Mouse (Mus musculus): Measurements from ENCODE around the gene Olfr463. TPM values are rescaled to one million over a fixed set of nuclear protein-coding genes. Genes with fewer than 3 reads are reported as not detected.
A peak's percentile ranks its signal among the peaks of the same experiment; 100 is the strongest.
"Not testable (repeated sequence)": the region's sequence is repeated elsewhere in the genome, so short reads cannot be mapped to it uniquely, and the experiment has no call there.

The Olfr463 gene
- total RNA-seq (2021), result not detected

- intact Hi-C loops (cut with DNase I), result no loop called here
- DNase-seq, result no peak
These were observed at the start of gene Olfr463 for GRCm38 (mm10) chr11:87897287-87897686. Olfr463 (minus strand) TSS chr11:87897387.

DNA sequence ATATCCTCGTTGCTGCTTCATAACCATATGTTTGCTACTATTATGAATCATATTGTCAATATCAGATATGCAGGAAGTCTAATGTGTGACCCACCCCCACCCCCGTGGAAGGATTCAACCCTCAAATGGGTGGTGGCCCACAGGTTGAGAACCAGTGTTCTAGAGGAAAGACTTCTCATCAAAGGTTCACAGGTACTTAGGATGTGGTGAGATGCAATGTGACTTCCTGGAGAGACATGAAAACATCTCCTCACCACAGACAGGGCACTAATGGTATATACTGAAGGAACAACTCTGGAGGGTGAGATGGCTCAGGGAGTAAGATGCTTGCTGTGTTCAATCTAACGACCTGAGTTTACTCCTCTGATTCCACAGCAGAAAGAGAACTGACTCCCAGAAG lies 38.3 kb upstream of the Olfr463 start:
- intact Hi-C loops (cut with DNase I), result no loop called here
- DNase-seq, result no peak

DNA sequence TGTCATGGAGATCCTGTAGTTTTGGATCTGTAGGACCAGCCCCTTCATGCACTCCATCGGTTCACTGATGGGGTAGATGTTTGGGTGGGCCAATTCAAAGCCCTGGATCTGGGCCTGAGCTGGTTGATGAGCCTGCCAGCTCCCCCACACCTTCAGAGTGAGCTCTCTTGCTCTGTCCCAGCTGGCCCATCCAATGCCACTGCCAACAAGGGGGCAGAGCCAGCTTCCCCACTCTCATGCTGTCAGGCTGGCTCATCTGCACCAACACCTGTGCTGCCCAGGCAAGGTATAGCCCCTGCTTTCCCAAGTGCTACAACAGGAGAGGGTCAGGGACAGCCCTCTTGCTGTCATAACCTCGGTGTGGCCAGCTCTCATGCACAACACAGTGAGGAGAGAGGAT lies 36.5 kb upstream of the Olfr463 start:
- no peak for DNase-seq
- intact Hi-C loops (cut with DNase I), result no loop called here

DNA sequence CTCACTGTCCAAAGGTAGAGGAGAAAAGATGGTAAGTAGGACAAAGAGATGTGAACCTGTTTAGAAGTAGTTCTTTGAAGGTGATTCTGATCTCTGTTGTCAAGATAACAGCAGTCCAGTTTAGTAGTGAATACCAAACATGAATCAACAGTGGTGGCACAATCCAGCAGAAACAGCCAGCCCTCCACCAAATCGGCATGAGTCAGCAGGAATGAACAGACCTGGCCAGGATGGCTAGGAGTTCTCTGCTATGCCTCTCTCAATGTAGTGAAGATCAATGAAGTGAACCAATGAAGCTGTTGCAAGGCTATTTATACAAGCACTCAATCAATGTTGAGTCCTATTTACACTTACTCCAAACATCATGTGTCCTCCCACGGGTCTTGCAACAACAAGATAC lies 33.2 kb upstream of the Olfr463 start:
- intact Hi-C loops (cut with DNase I), result no loop called here
- no peak for DNase-seq

DNA sequence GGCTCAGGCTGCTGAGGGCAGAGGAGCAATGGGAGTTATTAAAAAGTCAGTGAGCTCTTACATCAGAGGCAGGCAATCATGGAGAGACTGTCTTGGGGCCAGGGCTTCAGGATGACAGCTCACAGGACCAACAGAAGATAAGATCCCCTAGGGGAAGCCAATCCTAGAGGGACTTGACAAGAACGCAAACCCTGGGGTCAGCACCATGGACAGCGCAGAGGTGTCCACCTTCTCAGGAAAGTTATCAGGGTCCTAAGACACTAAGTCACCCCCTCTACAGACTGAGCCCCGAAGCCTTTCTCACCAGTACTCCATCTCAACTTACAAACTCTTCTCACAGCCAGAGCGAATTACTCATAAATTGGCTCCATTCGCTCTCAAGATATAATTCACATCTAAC lies 23.8 kb upstream of the Olfr463 start, which contains the start of gene Olfr464:
Gene Olfr464 (minus strand): TSS at position 2 of the 400 bp plus-strand sequence.
- peak; percentile 3 to 32 for DNase-seq
- intact Hi-C loops (cut with DNase I), result no loop called here

GRCm38 (mm10) chr11:87920301-87920700 lies 23.1 kb upstream of the Olfr463 start:
- intact Hi-C loops (cut with DNase I), result no loop called here
- DNase-seq, result no peak

GRCm38 (mm10) chr11:87916005-87916404 lies 18.8 kb upstream of the Olfr463 start:
- DNase-seq, result no peak
- intact Hi-C loops (cut with DNase I), result no loop called here

- intact Hi-C loops (cut with DNase I), result no loop called here
- DNase-seq, result no peak
These were observed 7.1 kb upstream of the Olfr463 start for GRCm38 (mm10) chr11:87904331-87904730.

- intact Hi-C loops (cut with DNase I), result no loop called here
- no peak for DNase-seq
These were observed 5.0 kb downstream of the Olfr463 start, which contains the start of gene Olfr462 for GRCm38 (mm10) chr11:87892168-87892567. Olfr462 (minus strand) TSS chr11:87892268.

- DNase-seq, result no peak
- intact Hi-C loops (cut with DNase I), result no loop called here
These were observed 12.3 kb downstream of the Olfr463 start for GRCm38 (mm10) chr11:87884856-87885255.

DNA sequence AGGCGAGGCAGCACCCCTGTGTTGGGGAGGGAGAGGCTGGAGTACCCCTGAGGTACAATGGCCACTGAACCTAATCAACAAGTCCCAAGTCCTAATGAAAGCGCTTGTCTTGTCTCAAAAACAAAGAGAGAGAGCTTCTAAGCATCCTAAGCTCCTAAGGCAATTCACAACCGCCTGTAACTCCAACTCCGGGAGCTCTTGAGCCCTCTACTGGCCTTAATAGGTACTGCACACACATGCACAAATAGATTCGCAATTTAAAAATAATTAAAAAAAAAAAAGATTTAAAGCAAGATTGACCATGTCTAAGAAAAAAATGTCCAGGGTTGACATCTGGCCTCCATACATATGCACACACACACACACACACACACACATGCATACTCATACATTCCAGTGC lies 13.7 kb downstream of the Olfr463 start:
- DNase-seq, result no peak
- intact Hi-C loops (cut with DNase I), result no loop called here

DNA sequence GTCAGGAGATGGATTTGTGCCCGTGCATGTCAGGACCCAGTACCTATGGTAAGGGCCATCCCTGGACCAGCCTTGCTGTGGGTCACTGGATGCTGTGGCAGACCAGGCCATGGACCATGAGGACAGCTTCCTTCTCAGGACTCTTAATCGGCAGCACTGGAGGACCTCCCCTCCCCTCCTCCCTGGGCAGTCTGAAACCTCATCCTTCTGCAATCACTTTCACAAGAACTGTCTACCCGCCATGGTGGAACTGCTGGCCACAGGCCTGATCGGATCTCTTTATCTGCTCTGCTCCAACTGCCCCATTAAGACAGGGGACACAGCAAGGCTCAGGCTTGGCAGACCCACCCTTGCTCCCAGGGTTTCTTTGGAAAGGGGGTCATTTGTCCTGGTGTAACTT lies 15.5 kb downstream of the Olfr463 start:
- no peak for DNase-seq
- intact Hi-C loops (cut with DNase I), result no loop called here

GRCm38 (mm10) chr11:87879826-87880225 lies 17.4 kb downstream of the Olfr463 start:
- intact Hi-C loops (cut with DNase I), result no loop called here
- no peak for DNase-seq

- intact Hi-C loops (cut with DNase I), result no loop called here
- DNase-seq, result no peak
These were observed 21.8 kb downstream of the Olfr463 start, which contains the start of gene Epx for GRCm38 (mm10) chr11:87875436-87875835. Epx (minus strand) TSS chr11:87875536.

- no peak for DNase-seq
- intact Hi-C loops (cut with DNase I), result no loop called here
These were observed 25.4 kb downstream of the Olfr463 start for GRCm38 (mm10) chr11:87871766-87872165.

DNA sequence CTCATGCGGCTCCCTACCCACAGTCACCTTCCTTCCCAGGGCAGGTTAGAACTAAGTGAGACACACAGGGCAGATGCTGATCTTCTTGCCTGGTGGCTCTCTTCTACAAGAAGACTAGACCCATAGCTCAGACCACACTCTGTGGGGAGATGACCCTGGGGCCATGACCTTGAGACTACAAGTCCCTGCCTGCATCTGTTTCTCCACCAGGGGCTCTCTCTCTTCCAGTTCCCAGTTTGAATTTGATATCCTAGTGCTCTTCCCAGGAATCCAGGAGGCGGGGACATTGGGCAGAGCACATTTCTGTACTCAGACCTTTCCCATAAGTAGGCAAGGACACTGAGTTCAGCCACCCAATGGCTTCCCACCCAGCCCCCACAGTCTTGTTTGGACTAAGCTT lies 27.1 kb downstream of the Olfr463 start:
- DNase-seq, result no peak
- intact Hi-C loops (cut with DNase I), result no loop called here

- intact Hi-C loops (cut with DNase I), result not testable (repeated sequence)
These were observed 30.3 kb downstream of the Olfr463 start for GRCm38 (mm10) chr11:87866891-87867290.

DNA sequence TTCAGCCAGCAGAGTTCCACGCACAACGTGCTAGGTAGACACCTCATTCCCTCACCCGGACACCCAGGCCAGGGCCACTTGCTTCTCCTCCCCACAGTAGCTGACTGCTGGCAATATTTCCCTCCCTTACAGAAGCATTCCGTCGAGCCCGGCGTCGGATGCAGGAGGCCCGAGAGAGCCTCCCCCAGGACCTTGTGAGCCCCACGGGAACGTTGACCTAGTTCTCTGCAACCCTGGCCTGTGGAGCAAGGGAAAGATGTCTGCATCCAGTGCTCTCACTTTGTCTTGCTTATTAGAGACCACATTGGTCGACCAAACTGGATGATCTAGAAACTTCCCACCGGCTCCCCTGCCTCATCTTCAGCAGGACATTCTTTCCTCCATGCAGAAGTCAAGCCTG lies 34.4 kb downstream of the Olfr463 start:
- DNase-seq, result peak in 1 of 2 experiments; percentile 18
- intact Hi-C loops (cut with DNase I), result no loop called here

More at GRCm38 (mm10) chr11:87866891-87867290, 30.3 kb downstream of the Olfr463 start:
- not testable (repeated sequence) for DNase-seq

- intact Hi-C loops (cut with DNase I), result no loop called here
- no peak for DNase-seq
These were observed 36.8 kb downstream of the Olfr463 start for GRCm38 (mm10) chr11:87860426-87860825.

- intact Hi-C loops (cut with DNase I), result no loop called here
- DNase-seq, result peak in 1 of 2 experiments; percentile 16
These were observed 37.9 kb downstream of the Olfr463 start for GRCm38 (mm10) chr11:87859273-87859672.

- intact Hi-C loops (cut with DNase I), result no loop called here
- DNase-seq, result no peak
These were observed 42.6 kb downstream of the Olfr463 start for GRCm38 (mm10) chr11:87854550-87854949.

DNA sequence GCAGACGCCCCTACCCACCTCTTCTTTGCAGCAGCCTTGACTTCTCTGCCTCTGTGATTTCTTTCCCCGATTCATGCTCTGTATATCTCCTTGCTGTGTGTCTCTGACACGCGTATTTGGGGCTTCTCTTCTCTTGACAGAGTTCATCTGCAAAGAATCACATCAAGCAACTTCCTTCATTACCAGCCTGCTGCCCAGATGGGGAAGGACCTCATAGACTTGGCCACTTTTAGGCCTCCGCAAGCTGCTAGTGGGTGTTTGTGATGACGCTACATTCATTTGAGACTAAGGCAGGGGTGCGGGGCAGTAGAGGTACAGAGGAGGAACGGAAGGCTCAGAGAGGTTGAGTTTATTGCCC lies 43.6 kb downstream of the Olfr463 start:
- intact Hi-C loops (cut with DNase I), result no loop called here
- DNase-seq, result peak in 1 of 2 experiments; percentile 30

Measured in heart, postnatal 10 days (tissue).